Mouse (Mus musculus) C2C12 (cell line): Measurements from ENCODE around the gene Tpm1. TPM values are rescaled to one million over a fixed set of nuclear protein-coding genes. Genes with fewer than 3 reads are reported as not detected.

Experiments
- H3K27me3 ChIP-seq: one replicate; pipeline ENCODE4 v1.6.1; 2011; ENCODE audit not compliant: control insufficient read depth, insufficient read depth, insufficient read length
- H3K36me3 ChIP-seq: one replicate; pipeline ENCODE4 v1.6.1; 2011; ENCODE audit not compliant: control insufficient read depth, insufficient read depth
- H3K4me3 ChIP-seq: one replicate; pipeline ENCODE4 v1.5.1; 2011; ENCODE audit warnings: mild to moderate bottlenecking, control low read depth; ENCODE audit not compliant: poor library complexity, insufficient read depth, severe bottlenecking
- H3K79me2 ChIP-seq: one replicate; pipeline ENCODE4 v1.6.1; 2011; ENCODE audit not compliant: control insufficient read depth, insufficient read depth
- H3K79me3 ChIP-seq: one replicate; pipeline ENCODE4 v1.6.1; 2011; ENCODE audit warnings: low read depth, control low read depth
- H3ac ChIP-seq: one replicate; pipeline ENCODE3; 2011; ENCODE audit warnings: low read depth; ENCODE audit not compliant: control insufficient read depth, insufficient read length
- CEBPB ChIP-seq: IDR thresholded peaks from one replicate; pipeline ENCODE4 v1.6.1; 2011; ENCODE audit warnings: low read depth, mild to moderate bottlenecking, control low read depth, moderate library complexity
- CTCF ChIP-seq: IDR thresholded peaks from one replicate; pipeline ENCODE4 v1.5.1; 2011; ENCODE audit not compliant: control insufficient read depth, insufficient read depth, insufficient read length
- FOSL1 ChIP-seq: IDR thresholded peaks from one replicate; pipeline ENCODE4 v1.8.0; 2011; ENCODE audit warnings: mild to moderate bottlenecking, low read length; ENCODE audit not compliant: poor library complexity, insufficient read depth, severe bottlenecking
- MAX ChIP-seq: IDR thresholded peaks from one replicate; pipeline ENCODE4 v1.6.1; 2011; ENCODE audit warnings: mild to moderate bottlenecking, control low read depth
- MYOD1 ChIP-seq: IDR thresholded peaks from one replicate; pipeline ENCODE4 v1.6.1; 2011; ENCODE audit warnings: low read depth; ENCODE audit not compliant: control insufficient read depth, insufficient read length
- MYOG ChIP-seq: IDR thresholded peaks from one replicate; pipeline ENCODE4 v1.6.1; 2011; ENCODE audit not compliant: control insufficient read depth, insufficient read length; ENCODE audit errors: extremely low read depth
- USF1 ChIP-seq: IDR thresholded peaks from one replicate; pipeline ENCODE4 v1.6.1; 2011; ENCODE audit warnings: low read depth, mild to moderate bottlenecking, control low read depth, moderate library complexity
- polyA plus RNA-seq: library from polyadenylated mRNA; unstranded; fragments of >200 nt; fragmentation: generic; extraction: Trizol; gene quantifications from one replicate; pipeline ENCODE4 v1.2.1, GENCODE M21; 2012; ENCODE audit warnings: missing spikeins

Tpm1 gene
- polyA plus RNA-seq, 1 experiment = 1,080 TPM

DNA sequence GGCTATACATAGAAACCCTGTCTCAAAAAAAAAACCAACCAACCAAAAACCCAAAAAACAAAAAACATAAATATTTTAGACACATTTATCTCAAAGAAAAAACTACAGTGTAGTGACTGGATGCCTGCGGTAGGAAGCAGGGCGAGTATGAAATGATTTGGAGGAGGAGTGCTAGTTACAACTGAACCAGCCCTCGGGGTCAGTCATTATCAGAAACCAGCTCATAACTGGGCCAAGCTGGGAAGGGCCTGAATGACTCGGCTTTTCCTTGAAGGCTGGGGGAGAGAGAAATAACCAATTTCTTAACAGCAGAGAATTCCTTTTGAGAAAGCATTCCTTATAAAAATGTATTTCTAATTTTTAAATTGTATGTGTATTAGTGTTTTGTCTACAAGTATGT, 11.5 kb downstream of the Tpm1 start:
- peaks cover 99% of the 10 kb centered on the region for H3K36me3 ChIP-seq
- no peak overlapping the region for H3ac ChIP-seq

GRCm38 (mm10) chr9:67036527-67037118, 12.6 kb downstream of the Tpm1 start:
- Histone ChIP-seq H3ac (no peak overlapping the region), H3K27me3 (no peaks in the 10 kb centered on the region), H3K36me3 (peaks cover 99% of the 10 kb centered on the region), H3K79me3 (peaks cover 75% of the 10 kb centered on the region), H3K4me3 (no peak overlapping the region), H3K79me2 (peaks cover 98% of the 10 kb centered on the region)
- no peak for TF ChIP-seq USF1
- TF ChIP-seq CTCF = no peak
- no peak for TF ChIP-seq MAX
- TF ChIP-seq MYOG = no peak
- no peak for TF ChIP-seq MYOD1
- TF ChIP-seq CEBPB = no peak
- no peak for TF ChIP-seq FOSL1

More for the DNA sequence above, 11.5 kb downstream of the Tpm1 start:
- no peak for TF ChIP-seq MAX
- no peak for TF ChIP-seq MYOG
- no peak for TF ChIP-seq CEBPB
- TF ChIP-seq FOSL1 = no peak
- no peak for TF ChIP-seq CTCF
- no peak for TF ChIP-seq USF1
- no peak for TF ChIP-seq MYOD1
- Histone ChIP-seq H3K79me2 (peaks cover 100% of the 10 kb centered on the region), H3K79me3 (peaks cover 79% of the 10 kb centered on the region), H3K27me3 (no peaks in the 10 kb centered on the region), H3K4me3 (no peak overlapping the region)

- Histone ChIP-seq H3K79me3 (peaks cover 69% of the 10 kb centered on the region), H3K79me2 (peaks cover 92% of the 10 kb centered on the region), H3K36me3 (peaks cover 97% of the 10 kb centered on the region), H3K27me3 (no peaks in the 10 kb centered on the region), H3K4me3 (no peak overlapping the region), H3ac (no peak overlapping the region)
- no peak for TF ChIP-seq MYOG
- no peak for TF ChIP-seq CTCF
- no peak for TF ChIP-seq FOSL1
- no peak for TF ChIP-seq USF1
- TF ChIP-seq MAX = no peak
- TF ChIP-seq CEBPB = no peak
- no peak for TF ChIP-seq MYOD1
Observed at GRCm38 (mm10) chr9:67035957-67036451, 13.2 kb downstream of the Tpm1 start.

DNA sequence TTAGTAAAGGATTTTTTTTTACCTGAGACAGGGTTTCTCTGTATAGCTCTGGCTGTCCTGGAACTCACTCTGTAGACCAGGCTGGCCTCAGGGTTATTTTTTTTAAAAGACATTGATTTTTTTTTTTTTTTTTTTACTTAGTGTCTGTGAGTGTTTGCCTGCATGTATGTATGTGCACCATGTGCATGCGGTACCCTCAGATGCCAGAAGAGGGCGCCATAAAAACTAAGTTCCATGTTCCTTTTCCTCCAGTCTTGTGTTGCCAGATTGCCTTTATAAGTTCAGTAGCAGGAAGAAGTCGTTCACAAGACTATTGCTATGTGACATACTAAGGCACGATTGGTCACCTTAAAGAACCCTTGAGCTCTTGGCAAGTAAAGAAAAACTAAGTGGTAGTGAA, 14.5 kb downstream of the Tpm1 start:
- Histone ChIP-seq H3K79me3 (peaks cover 56% of the 10 kb centered on the region), H3ac (no peak overlapping the region), H3K4me3 (no peak overlapping the region), H3K36me3 (peaks cover 97% of the 10 kb centered on the region), H3K27me3 (no peaks in the 10 kb centered on the region), H3K79me2 (peaks cover 91% of the 10 kb centered on the region)
- no peak for TF ChIP-seq CTCF
- no peak for TF ChIP-seq MYOD1
- no peak for TF ChIP-seq MYOG
- TF ChIP-seq USF1 = no peak
- TF ChIP-seq FOSL1 = no peak
- no peak for TF ChIP-seq CEBPB
- no peak for TF ChIP-seq MAX

GRCm38 (mm10) chr9:67033016-67033415, 16.2 kb downstream of the Tpm1 start:
- H3ac ChIP-seq = no peak overlapping the region
- no peak overlapping the region for H3K4me3 ChIP-seq
- no peak for TF ChIP-seq MYOD1
- TF ChIP-seq CTCF = no peak
- no peak for TF ChIP-seq CEBPB
- no peak for TF ChIP-seq USF1
- TF ChIP-seq MAX = no peak
- TF ChIP-seq FOSL1 = no peak
- no peak for TF ChIP-seq MYOG
- H3K36me3 ChIP-seq = peaks cover 99% of the 10 kb centered on the region
- peaks cover 84% of the 10 kb centered on the region for H3K79me2 ChIP-seq
- H3K79me3 ChIP-seq = peaks cover 39% of the 10 kb centered on the region
- no peaks in the 10 kb centered on the region for H3K27me3 ChIP-seq

DNA sequence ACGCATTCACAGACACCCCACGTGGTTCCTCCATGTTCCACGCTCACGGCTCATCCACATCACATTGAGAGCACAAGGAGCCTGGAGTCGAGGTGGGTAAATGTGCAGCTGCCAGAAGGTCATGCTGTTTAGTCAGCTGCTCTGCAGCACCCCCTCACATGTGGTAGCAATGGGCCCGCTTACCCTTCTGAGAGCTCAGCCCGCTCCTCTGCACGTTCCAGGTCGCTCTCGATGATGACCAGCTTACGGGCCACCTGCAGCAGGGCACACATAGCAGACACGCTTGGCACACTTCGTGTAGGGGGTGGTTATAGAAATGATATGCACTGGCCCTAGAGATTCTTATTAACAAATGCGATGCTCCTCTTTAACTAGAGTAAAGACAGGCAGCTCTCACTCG, 16.6 kb downstream of the Tpm1 start:
- TF ChIP-seq MYOD1 = no peak
- TF ChIP-seq USF1 = no peak
- no peak for TF ChIP-seq CTCF
- no peak for TF ChIP-seq MYOG
- no peak for TF ChIP-seq FOSL1
- TF ChIP-seq MAX = no peak
- TF ChIP-seq CEBPB = no peak

More for the DNA sequence above, 16.6 kb downstream of the Tpm1 start:
- H3K27me3 ChIP-seq = no peaks in the 10 kb centered on the region
- H3K4me3 ChIP-seq = no peak overlapping the region
- H3K79me3 ChIP-seq = peaks cover 35% of the 10 kb centered on the region
- peaks cover 99% of the 10 kb centered on the region for H3K36me3 ChIP-seq
- peaks cover 80% of the 10 kb centered on the region for H3K79me2 ChIP-seq
- no peak overlapping the region for H3ac ChIP-seq
